11 mouse cellular contexts compared by ENCODE assay signal in the genomic region with DNA sequence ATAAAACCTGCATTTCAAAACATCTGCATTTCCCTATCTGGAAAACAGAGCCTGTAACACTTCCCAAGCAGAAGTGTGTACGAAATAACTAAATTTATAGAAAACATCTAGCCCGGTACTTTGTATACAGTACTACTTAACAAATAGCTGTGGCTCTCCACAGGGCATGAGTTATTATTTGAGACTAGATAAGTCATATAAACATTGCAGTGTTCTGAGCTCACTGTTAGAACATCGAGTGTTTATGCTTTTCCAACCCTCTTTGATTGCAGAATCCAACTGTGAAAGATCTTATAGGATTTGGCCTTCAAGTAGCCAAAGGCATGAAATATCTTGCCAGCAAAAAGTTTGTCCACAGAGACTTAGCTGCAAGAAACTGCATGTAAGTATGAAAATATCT.
"Had no signal": no experiment of that assay in that cellular context is flagged by ENCODE, and none has a peak within 500 bp of the region (broad histone marks: within the 10 kb centered on the region; RNA-seq: fewer than 3 reads in every experiment).

No protein-coding gene starts in this region.

- H3K27me3 ChIP-seq: intestine, embryonic 15.5 days; liver, embryonic 13.5 days; megakaryocyte, embryonic 14.5 days had no signal

- ATAC-seq: intestine, embryonic 15.5 days had no signal

- H3K9me3 ChIP-seq: intestine, embryonic 15.5 days; liver, embryonic 13.5 days; megakaryocyte, embryonic 14.5 days; midbrain, embryonic 10.5 days had no signal

- H3K4me2 ChIP-seq: intestine, embryonic 15.5 days; liver, embryonic 13.5 days had no signal

- H3K9ac ChIP-seq: intestine, embryonic 15.5 days; liver, embryonic 13.5 days had no signal

- H3K36me3 ChIP-seq: intestine, embryonic 15.5 days; midbrain, embryonic 10.5 days had no signal

- H3K4me3 ChIP-seq: intestine, embryonic 15.5 days; left cerebral cortex, adult 2 months; liver, embryonic 13.5 days; megakaryocyte, embryonic 14.5 days had no signal

- DNase-seq: kidney, adult 18-20 months; kidney, postnatal 10 days; kidney, postnatal 36 days; layer of hippocampus, postnatal 36 days; liver, embryonic 13.5 days; lung, postnatal 14 days; thymus, postnatal 25 days had no signal

- H3K4me1 ChIP-seq: liver, embryonic 13.5 days; megakaryocyte, embryonic 14.5 days had no signal

- H3K27ac ChIP-seq: left cerebral cortex, adult 2 months; liver, embryonic 13.5 days had no signal
